Comparison of ENCODE assay signal across 10 mouse cellular contexts in the genomic region with DNA sequence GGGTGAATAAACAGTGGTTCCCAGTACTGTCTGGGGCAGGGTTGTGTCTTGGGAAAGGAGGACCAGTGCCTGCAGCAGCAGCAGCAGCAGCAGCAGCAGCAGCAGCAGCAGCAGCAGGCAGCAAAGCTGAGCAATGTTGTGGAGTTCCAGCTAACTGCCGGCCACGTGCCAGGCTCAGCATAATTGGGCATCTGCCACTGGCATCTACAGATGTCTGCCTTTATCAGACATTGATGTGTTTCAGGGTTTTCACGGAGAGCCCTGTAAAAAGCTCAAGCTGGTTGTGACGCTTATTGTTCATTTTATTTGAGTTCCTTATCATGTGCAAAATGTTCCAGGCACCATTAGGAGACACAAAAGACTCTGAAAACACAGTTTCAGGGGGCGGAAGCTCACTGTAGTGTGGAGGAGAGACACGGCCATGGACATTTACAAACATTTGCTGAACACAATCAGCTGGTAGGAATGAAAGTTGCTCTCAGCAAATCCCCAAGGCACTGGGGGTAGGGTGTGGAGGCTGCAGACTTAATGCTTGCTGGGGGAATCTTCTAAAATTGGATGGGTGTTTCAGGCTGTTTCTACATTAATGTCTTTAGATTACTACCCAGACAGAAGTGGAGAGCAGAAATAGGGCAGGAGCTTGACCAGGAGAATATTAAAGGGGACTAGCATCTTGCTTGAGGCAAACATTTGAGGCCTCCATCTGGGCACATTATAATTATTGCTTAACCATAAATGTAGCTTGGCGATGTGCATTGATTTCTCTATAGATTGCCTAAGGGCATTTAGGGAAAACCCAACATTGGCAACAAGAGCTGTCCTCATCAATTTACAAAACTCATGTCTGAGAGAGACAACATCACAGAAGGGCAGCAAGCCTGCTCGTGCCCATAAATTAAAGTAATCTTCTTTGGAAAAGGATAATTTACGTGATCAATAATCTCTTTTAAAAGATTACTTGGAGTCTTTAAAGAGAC. TPM values are rescaled to one million over a fixed set of nuclear protein-coding genes. Genes with fewer than 3 reads are reported as not detected.
DNase-seq lines count a peak whose midpoint lies in the region; TF ChIP-seq lines count a peak whose summit lies in the region.
"Had no signal": no experiment of that assay in that cellular context is flagged by ENCODE, and none has a peak within 500 bp of the region (broad histone marks: within the 10 kb centered on the region; RNA-seq: fewer than 3 reads in every experiment).

No protein-coding gene starts in this region.

- H3K36me3 ChIP-seq in heart, adult 2 months (ENCODE audit: control insufficient read depth, insufficient read depth, low read length), result peaks cover 4% of the 10 kb centered on the region
- H3K36me3 ChIP-seq: limb, embryonic 13.5 days had no signal

- DNase-seq in heart, postnatal 10 days, result peak; percentile 41 to 51
- no peak for DNase-seq in heart, adult 2 months
- DNase-seq in frontal cortex, adult 2 months (ENCODE audit: extremely low spot score in 1 of 2, low spot score in 1 of 2), result peak; percentile 49 to 69
- peak; percentile 52 to 55 for DNase-seq in layer of hippocampus, postnatal 36 days
- peak; percentile 77 to 83 for DNase-seq in right cerebral cortex, postnatal 10 days (ENCODE audit: low spot score in 2 of 2)
- no peak for DNase-seq in embryo, embryonic 11 days
- DNase-seq in kidney, adult 8-10 months, result no peak
- no peak for DNase-seq in gastrocnemius, postnatal 25 days
- DNase-seq: thymus, postnatal 4 days had no signal

- H3K27me3 ChIP-seq in heart, adult 2 months (ENCODE audit: control insufficient read depth, insufficient read depth, low read length), result no peaks in the 10 kb centered on the region
- H3K27me3 ChIP-seq: limb, embryonic 13.5 days had no signal

- no peak for TF ChIP-seq CTCF in heart, adult 2 months (IDR thresholded peaks at IDR 0.05)

- 55% methylated on average over 9 of the region's 9 CpGs for WGBS in heart, adult 2 months

- H3K9ac ChIP-seq in heart, adult 2 months (ENCODE audit: low read depth, low read length), result no peak overlapping the region
- H3K9ac ChIP-seq: limb, embryonic 13.5 days had no signal

- no peak overlapping the region for H3K4me3 ChIP-seq in heart, adult 2 months
- H3K4me3 ChIP-seq: limb, embryonic 13.5 days had no signal

- intact Hi-C loops in heart, postnatal 10 days (cut with DNase I), result no loop called here
- intact Hi-C loops in heart, adult 2 months (cut with DNase I), result no loop called here

- no peak overlapping the region for H3K27ac ChIP-seq in heart, adult 2 months
- H3K27ac ChIP-seq: limb, embryonic 13.5 days had no signal

- no peak for TF ChIP-seq EP300 in heart, adult 2 months (IDR thresholded peaks at IDR 0.05; ENCODE audit: insufficient read depth, low read depth, low read length)

- peaks cover 6% of the 10 kb centered on the region for H3K4me1 ChIP-seq in heart, adult 2 months (ENCODE audit: control insufficient read depth, insufficient read depth, low read length)
- H3K4me1 ChIP-seq: limb, embryonic 13.5 days had no signal

- no peak for TF ChIP-seq POLR2A in heart, adult 2 months (IDR thresholded peaks at IDR 0.05; ENCODE audit: insufficient read depth, low read depth, low read length)

- no peaks in the 10 kb centered on the region for H3K79me2 ChIP-seq in heart, adult 2 months (replicated peaks; ENCODE audit: control insufficient read depth, insufficient read depth, low read length)

RNA-seq across cellular contexts. Expression of gene Smpd3, which starts 36.8 kb away (rescaled TPM):
- total RNA-seq in heart, postnatal 10 days (2021), result 1 to 10 TPM; 4.8 to 5.0 TPM
- 1 to 10 TPM; 3.1 TPM for total RNA-seq in heart, adult 2 months (2021)
- polyA plus RNA-seq in heart, adult 2 months (2012; rRNA removed), result 2.1 and 2.4 TPM in 2 replicates
- 20.7 and 20.9 TPM in 2 replicates for polyA plus RNA-seq in frontal cortex, adult 2 months (2012; rRNA removed)
- total RNA-seq in layer of hippocampus, postnatal 36 days (2021), result 10 to 100 TPM; 72.6 to 77.2 TPM
- total RNA-seq in gastrocnemius, postnatal 25 days (2021), result 1 to 10 TPM in 1 of 2 experiments, under 1 TPM in 1; 0.84 to 1.1 TPM

Comparison
In these comparisons a context has a peak if more than half of its experiments do, and no peak if none do; other contexts are left out.
1. DNase-seq: peak in heart, postnatal 10 days (2 of 2), frontal cortex, adult 2 months (2 of 2), layer of hippocampus, postnatal 36 days (2 of 2) and right cerebral cortex, postnatal 10 days (2 of 2); none in heart, adult 2 months (0 of 2), embryo, embryonic 11 days (single experiment), kidney, adult 8-10 months (0 of 2) and gastrocnemius, postnatal 25 days (single experiment).
2. RNA of gene Smpd3, which starts 36.8 kb away (total RNA-seq): 72.6 to 77.2 TPM in layer of hippocampus, postnatal 36 days; 4.8 to 5.0 TPM in heart, postnatal 10 days, 3.1 TPM in heart, adult 2 months and 0.84 to 1.1 TPM in gastrocnemius, postnatal 25 days; every median in the first group is over 10 times any median in the second.